Mouse (Mus musculus) gastrocnemius, adult 8-10 months (tissue): ENCODE measurements around the gene Immt. TPM values are rescaled to one million over a fixed set of nuclear protein-coding genes. Genes with fewer than 3 reads are reported as not detected.
"Not testable (repeated sequence)": the region's sequence is repeated elsewhere in the genome, so short reads cannot be mapped to it uniquely, and the experiment has no call there.

ENCODE experiments used
- DNase-seq, 2 experiments: peaks; one replicate each; pipeline ENCODE4 v3.0.0; 2022; ENCODE audit warnings: low spot score in 2 of 2
- total RNA-seq, 4 experiments: library from RNA; stranded (reverse); gene quantifications; 2 replicates each; pipeline ENCODE4 v1.2.4; 2022

The Immt gene
- total RNA-seq, 4 experiments from 2014 or later = 260 to 279 (median 270) TPM

GRCm38 (mm10) chr6:71840597-71841290, 9.6 kb downstream of the Immt start:
- DNase-seq = no peak

- not testable (repeated sequence) for DNase-seq
Observed at GRCm38 (mm10) chr6:71846906-71847305, 15.8 kb downstream of the Immt start.

DNA sequence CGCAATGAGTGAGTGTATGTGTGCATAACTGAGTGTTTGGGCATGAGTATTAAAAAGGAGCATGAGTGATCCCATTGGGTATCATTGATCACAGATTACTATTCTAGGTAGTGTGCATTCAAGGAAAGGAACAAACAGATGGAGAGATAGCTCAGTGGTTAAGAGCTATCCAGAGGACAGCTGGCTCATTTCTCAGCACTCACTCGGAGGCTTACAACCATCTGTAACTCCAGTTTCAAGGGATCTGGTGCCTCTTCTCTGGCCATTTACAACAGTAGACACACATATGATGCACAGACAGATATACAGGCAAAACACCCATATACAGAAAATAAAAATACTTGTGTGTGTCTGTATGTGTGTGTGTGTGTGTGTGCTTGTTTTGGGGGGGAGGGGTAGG, 36.6 kb downstream of the Immt start:
- no peak for DNase-seq

DNA sequence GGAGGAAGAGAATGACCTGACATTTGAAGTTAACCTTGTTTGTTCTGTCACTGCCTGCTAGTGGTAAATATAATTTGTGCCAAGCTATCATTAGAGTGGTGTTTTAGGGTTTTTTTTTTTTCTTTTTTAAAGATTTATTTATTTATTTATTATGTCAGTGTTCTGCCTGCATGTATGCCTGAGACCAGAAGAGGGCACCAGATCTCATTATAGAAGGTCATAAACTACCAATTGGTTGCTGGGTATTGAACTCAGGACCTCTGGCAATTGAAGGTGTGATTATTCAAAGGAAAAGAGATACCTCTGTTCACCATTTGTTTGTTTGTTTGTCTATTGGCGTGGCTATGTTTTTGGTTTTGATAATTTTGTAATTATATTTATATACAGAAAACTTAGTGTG, 37.7 kb downstream of the Immt start:
- no peak for DNase-seq

- DNase-seq = no peak
Observed at GRCm38 (mm10) chr6:71871396-71871795, 40.3 kb downstream of the Immt start.

GRCm38 (mm10) chr6:71877965-71878760, 47.0 kb downstream of the Immt start:
- no peak for DNase-seq

- DNase-seq = no peak
Observed at GRCm38 (mm10) chr6:71893263-71893662, 62.1 kb downstream of the Immt start.

DNA sequence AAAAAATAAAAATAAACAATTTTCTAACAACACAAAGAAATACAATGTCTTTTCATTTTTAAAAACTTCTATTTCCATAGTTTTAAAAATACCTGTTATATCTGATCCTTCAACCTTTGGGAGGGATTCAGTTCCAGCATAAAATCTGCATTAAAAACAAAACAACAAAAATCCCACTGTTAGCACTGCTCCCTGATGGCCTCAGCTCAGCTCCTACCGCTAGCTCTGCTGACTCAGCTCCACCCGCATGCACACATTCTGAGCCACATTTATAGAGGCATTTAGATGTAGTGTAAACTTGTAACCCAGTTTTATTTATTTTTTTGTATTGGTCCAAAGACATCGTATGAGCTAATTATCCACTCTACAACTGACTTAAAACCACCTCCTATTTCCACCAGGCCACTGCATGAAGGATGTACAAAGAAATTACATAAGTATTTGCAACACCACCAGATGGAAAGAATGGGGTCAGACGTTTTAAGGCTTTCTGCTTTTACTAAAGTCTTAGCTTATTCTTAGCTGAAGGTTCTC, 76.6 kb downstream of the Immt start:
- no peak for DNase-seq

DNA sequence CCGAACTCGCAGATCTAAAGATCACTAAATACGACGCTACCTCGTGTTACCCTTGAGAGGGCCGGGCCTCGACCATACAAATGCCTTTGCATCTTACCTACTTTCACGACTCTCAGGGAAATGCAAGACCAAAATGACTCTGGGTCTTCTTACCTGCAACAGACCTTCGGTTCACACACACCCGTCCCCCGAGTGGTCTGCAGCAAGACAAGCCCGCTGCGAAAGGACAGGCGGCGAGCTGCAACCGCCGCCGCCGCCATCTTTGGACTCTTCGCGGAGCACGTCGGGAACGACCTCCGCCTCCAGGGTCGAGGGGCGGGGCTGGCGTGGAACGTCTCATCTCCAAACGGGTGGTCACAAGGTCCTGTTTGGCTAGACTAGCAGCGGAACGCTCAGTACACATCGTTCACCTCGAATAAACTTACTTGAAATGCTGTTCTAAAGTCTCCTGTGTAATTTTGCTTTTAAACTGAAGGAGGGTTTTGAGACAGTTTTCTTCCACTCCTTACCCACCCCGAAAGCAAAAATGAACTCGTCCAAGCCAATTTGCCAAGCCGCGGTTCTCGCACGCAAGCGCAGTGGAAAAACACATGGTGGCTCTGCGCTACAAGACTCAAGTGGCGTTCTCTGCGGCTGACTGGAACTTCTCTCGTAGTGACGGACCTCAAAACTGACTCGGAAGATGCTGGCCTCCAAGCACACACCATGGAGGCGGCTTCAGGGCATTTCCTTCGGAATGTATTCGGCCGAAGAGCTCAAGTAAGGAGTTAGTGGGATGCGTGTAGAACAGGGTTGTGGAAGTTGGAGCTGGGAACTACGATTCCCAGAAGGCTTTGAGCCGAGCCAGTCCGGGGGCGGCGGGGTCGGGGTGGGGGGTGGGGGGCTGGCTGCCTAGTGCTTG, 77.6 kb downstream of the Immt start, which contains the start of the genes Ptcd3 and Polr1a:
Ptcd3 (minus strand) TSS at position 270 of the 901 bp plus-strand sequence.
Polr1a (plus strand) TSS at position 573 of the 901 bp plus-strand sequence.
- DNase-seq = peak; percentile 83 to 84

DNA sequence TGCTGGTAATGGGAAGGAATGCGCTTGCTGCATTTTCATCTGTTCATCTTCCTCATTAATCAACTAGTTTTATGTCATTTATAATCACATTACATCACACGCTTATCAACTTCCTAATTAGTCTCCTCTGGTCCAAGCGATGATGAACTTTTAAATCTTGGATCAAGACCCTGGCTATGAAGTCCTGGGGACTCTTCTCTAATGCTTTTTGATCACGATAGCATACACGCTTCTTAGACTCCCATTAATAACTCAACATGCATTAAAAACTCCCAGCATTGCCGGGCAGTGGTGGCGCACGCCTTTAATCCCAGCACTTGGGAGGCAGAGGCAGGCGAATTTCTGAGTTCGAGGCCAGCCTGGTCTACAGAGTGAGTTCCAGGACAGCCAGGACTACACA, 78.3 kb downstream of the Immt start:
- no peak for DNase-seq

DNA sequence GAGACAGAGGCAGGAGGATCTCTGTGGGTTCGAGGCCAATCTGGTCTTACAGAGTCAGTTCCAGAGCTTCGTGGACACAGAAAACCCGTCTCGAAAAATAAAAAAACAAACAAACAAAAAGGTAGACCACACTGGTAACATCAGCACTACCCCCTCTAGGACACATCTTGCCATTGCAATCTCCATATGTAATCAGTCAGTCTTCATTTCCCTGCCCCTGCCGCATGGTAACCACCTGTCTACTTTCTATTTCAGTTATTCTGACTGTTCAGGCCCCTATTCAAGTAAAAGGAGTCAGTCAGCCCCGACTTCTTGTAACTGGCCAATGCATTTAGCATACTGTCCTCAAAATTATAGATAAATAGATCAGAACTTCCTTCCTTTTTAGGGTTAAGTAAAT, 78.7 kb downstream of the Immt start:
- no peak for DNase-seq

DNA sequence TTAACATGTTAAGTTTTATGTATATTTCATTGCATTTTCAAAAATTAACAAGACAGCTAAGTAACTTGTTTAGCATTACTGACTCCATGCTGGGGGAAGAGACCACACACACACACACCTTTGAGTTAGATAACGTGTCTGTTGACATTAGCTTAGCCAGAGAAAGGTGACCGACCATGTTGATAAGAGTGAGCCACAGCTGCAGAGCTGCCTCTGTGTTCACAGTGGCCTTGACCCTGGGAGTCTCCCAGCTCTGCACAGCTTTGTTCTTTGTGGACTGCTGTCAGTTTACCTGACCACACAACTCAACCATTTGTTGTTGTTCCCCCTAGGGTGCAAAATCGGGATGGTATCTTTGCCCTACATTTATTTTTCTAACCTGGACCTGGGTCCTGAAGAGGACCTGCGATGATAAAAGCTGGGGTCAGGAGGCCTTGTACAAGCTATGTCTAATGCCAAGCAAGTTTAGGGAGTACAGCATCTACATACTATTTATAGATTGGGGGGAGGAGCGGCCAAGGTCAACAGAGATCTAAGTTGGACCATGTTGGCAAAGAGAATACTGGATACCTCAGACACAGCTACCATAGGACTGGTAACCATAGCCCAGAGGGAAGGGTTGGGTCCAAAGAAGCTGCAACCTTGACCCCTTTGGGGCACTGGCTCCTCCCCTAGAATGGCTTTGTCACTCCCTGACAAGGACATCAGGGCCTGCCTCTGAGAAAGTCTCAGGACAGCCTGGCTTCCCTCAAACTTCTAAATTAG, 80.7 kb downstream of the Immt start:
- DNase-seq = no peak

DNA sequence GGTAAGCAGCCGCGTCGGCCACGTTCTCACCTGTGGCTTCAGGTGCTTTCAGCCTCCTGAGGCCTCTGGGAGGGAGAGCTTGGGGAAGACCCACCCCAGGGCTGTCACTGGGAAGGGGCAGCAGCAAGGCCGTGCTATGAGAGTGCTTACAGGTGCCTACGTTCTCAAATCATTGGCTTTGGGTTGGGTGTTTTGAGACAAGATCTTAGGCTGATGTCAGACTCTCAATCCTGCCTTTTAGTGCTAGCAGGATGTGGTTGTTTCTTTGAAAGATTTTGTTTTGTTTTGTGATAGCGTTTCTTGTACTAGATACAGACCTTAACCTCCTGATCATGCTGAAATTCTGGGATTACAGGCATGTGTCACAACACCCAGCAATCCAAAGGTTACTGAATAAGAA, 89.6 kb downstream of the Immt start:
- no peak for DNase-seq

DNA sequence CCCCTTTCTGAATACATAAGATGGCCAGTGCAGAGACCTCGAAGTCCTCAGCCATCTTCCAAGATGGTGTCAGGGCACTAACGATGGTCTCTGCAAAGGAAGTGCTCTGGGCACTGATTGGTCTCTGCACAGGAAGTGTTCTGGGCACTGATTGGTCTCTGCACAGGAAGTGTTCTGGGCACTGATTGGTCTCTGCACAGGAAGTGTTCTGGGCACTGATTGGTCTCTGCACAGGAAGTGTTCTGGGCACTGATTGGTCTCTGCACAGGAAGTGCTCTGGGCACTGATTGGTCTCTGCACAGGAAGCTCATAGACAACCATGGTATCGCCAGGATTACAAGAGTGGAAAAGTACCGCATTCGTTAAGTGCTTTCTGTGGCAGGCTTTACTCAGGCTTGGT, 94.1 kb downstream of the Immt start:
- not testable (repeated sequence) for DNase-seq

Other genes starting within 250 kb of the Immt start
- 10 to 100 TPM in 2 of 4 experiments, 1 to 10 TPM in 2; 8.8 to 13.2 (median 10.2) TPM for gene Kdm3a, start 198.3 kb upstream of the Immt start, total RNA-seq
- 10 to 100 TPM; 58.1 to 89.1 (median 69.7) TPM for gene Reep1, start 123.8 kb upstream of the Immt start, total RNA-seq
- 10 to 100 TPM; 33.5 to 42.3 (median 36.9) TPM for gene Mrpl35, start 4.4 kb upstream of the Immt start, total RNA-seq
- gene Ptcd3, start 77.4 kb downstream of the Immt start, total RNA-seq = 10 to 100 TPM; 54.4 to 58.1 (median 55.9) TPM
- 10 to 100 TPM; 29.0 to 37.6 (median 35.8) TPM for gene Polr1a, start 77.7 kb downstream of the Immt start, total RNA-seq